Mouse (Mus musculus): Measurements from ENCODE around the gene Runx2. TPM values are rescaled to one million over a fixed set of nuclear protein-coding genes. Genes with fewer than 3 reads are reported as not detected.

The Runx2 gene
- polyA plus RNA-seq (2016; fragmentation: Nextera tagmentation; extraction: Ambion mirVana): 0.52 and 1.3 TPM in 2 replicates

- 27% methylated on average over 3 of the region's 3 CpGs for WGBS
- no peaks in the 10 kb centered on the region for H3K36me3 ChIP-seq
- H3K4me3 ChIP-seq: no peak within 1 kb of the TSS
- H3K27me3 ChIP-seq (replicated peaks): no peaks in the 10 kb centered on the region
- 0 out of 2 replicates have a peak within 1 kb of the TSS, but pooled peaks have one; percentile 1 for H3K4me2 ChIP-seq (replicated peaks)
- no peak for ATAC-seq (ENCODE audit: low FRiP score, low read depth)
- H3K9me3 ChIP-seq: no peaks in the 10 kb centered on the region
- H3K4me1 ChIP-seq: peaks cover 6% of the 10 kb centered on the region; the same call in 1 of the 2 replicates
- no peak within 1 kb of the TSS for H3K9ac ChIP-seq
- H3K27ac ChIP-seq: no peak within 1 kb of the TSS
Observed at GRCm38 (mm10) chr17:44814508-44815175, at the start of gene Runx2. Gene Runx2, minus strand, starts transcription at chr17:44814797.

DNA sequence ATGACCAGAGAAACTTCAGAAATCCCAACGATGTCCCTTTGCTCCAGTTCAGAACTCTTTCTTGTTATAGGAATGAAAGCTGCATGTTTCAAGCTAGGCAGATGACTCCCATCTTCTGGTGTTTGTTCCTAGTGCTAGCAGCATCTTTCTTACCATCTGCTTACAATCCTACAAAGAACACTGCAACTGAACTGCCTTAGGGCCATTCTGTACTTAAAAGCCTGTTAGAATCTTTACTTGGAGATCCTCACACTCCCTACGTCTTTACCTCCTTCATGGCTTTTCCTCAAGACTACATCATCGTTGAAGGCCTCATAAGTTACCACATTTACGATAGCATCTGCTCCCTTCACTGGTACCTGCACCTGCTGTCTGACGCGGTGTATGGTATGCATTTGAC is 48.6 kb upstream of the Runx2 start:
- WGBS: 93% methylated on average over 6 of the region's 6 CpGs
- Histone ChIP-seq H3K27me3 (replicated peaks) (no peaks in the 10 kb centered on the region), H3K4me1 (no peaks in the 10 kb centered on the region), H3K36me3 (no peaks in the 10 kb centered on the region), H3K27ac (no peak overlapping the region), H3K4me3 (no peak overlapping the region), H3K4me2 (replicated peaks) (no peak overlapping the region), H3K9ac (no peak overlapping the region), H3K9me3 (no peaks in the 10 kb centered on the region)
- ATAC-seq (ENCODE audit: low FRiP score, low read depth): no peak

GRCm38 (mm10) chr17:44842184-44842583 is 27.6 kb upstream of the Runx2 start:
- Histone ChIP-seq H3K36me3 (no peaks in the 10 kb centered on the region), H3K9ac (no peak overlapping the region), H3K4me3 (no peak overlapping the region), H3K9me3 (no peaks in the 10 kb centered on the region), H3K27me3 (replicated peaks) (no peaks in the 10 kb centered on the region), H3K4me1 (no peaks in the 10 kb centered on the region), H3K27ac (no peak overlapping the region), H3K4me2 (replicated peaks) (no peak overlapping the region)
- WGBS: 86% methylated on average over 4 of the region's 4 CpGs
- no peak for ATAC-seq (ENCODE audit: low FRiP score, low read depth)

DNA sequence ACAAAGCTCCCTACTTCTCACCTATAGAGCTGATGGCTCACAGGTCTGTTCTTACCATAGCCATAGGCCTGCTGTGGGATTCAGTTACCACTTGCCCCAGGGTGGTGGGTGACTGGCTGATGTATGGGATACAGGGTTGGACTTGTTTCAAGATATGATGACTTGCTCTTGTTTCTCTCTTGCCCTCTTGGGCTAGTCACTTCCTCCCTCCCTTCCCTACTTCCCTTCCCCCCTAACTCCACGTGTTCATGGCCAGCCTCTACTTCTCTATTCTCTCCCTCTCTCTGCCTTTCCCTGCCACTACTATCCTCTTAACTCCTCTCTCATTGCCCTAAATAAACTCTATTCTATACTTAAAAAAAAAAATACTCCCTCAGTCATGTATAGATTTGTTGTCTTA is 16.6 kb upstream of the Runx2 start:
- Histone ChIP-seq H3K36me3 (no peaks in the 10 kb centered on the region), H3K4me2 (replicated peaks) (no peak overlapping the region), H3K9me3 (no peaks in the 10 kb centered on the region), H3K27me3 (replicated peaks) (no peaks in the 10 kb centered on the region), H3K9ac (no peak overlapping the region), H3K27ac (no peak overlapping the region), H3K4me3 (no peak overlapping the region), H3K4me1 (no peaks in the 10 kb centered on the region)
- no peak for ATAC-seq (ENCODE audit: low FRiP score, low read depth)
- 100% methylated on average over 1 of the region's 1 CpGs for WGBS

DNA sequence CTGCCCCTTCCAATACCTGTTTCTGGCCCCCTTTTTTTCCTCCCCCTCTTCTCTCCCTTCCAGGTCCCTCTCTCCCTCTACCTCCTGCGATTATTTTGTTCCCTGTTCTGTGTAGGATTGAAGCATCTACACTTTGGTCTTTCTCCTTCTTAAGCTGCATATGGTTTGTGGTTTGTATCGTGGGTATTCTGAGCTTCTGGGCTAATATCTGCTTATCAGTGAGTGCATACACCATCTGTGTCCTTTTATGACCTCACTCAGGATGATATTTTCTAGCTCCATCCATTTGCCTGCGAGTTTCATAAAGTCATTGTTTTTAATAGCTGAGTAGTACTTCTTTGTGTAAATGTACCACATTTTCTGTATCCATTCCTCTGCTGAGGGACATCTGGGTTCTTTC is 15.0 kb upstream of the Runx2 start:
- Histone ChIP-seq H3K4me1 (no peaks in the 10 kb centered on the region), H3K9ac (no peak overlapping the region), H3K27me3 (replicated peaks) (no peaks in the 10 kb centered on the region), H3K4me3 (no peak overlapping the region), H3K9me3 (no peaks in the 10 kb centered on the region), H3K36me3 (no peaks in the 10 kb centered on the region), H3K27ac (no peak overlapping the region), H3K4me2 (replicated peaks) (no peak overlapping the region)
- WGBS: 93% methylated on average over 3 of the region's 3 CpGs
- ATAC-seq (ENCODE audit: low FRiP score, low read depth): no peak

GRCm38 (mm10) chr17:44827964-44828363 is 13.4 kb upstream of the Runx2 start:
- Histone ChIP-seq H3K4me2 (replicated peaks) (no peak overlapping the region), H3K9me3 (no peaks in the 10 kb centered on the region), H3K9ac (no peak overlapping the region), H3K4me1 (no peaks in the 10 kb centered on the region), H3K27me3 (replicated peaks) (no peaks in the 10 kb centered on the region), H3K4me3 (no peak overlapping the region), H3K36me3 (no peaks in the 10 kb centered on the region), H3K27ac (no peak overlapping the region)
- WGBS: 86% methylated on average over 4 of the region's 4 CpGs
- ATAC-seq (ENCODE audit: low FRiP score, low read depth): no peak

DNA sequence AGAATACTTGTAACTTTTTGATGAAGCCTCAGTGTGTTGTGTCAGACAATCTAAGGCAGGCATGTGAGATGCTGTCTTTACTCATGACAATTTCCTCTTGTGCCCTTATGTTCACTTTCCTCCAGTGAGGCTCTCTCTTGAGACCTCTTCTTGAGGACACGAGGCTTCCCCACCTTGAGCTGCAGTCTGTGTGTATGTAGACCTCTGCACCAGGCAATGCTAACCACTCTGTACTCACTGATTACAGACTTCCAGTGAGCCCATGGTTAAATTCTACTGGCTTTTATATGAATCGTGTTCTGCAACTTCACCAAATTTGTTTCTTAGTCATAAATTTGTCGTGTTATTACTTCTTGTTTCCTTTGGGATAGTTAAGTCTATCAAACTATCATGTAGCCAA is 12.5 kb upstream of the Runx2 start:
- no peak overlapping the region for H3K4me3 ChIP-seq
- H3K4me2 ChIP-seq (replicated peaks): no peak overlapping the region
- no peak overlapping the region for H3K9ac ChIP-seq
- no peak overlapping the region for H3K27ac ChIP-seq
- 88% methylated on average over 3 of the region's 3 CpGs for WGBS
- H3K27me3 ChIP-seq (replicated peaks): no peaks in the 10 kb centered on the region
- no peaks in the 10 kb centered on the region for H3K4me1 ChIP-seq
- H3K36me3 ChIP-seq: no peaks in the 10 kb centered on the region
- ATAC-seq (ENCODE audit: low FRiP score, low read depth): no peak
- no peaks in the 10 kb centered on the region for H3K9me3 ChIP-seq

- no peak overlapping the region for H3K4me3 ChIP-seq
- 90% methylated on average over 5 of the region's 5 CpGs for WGBS
- H3K9ac ChIP-seq: no peak overlapping the region
Observed at GRCm38 (mm10) chr17:44821940-44822339, 7.3 kb upstream of the Runx2 start.

DNA sequence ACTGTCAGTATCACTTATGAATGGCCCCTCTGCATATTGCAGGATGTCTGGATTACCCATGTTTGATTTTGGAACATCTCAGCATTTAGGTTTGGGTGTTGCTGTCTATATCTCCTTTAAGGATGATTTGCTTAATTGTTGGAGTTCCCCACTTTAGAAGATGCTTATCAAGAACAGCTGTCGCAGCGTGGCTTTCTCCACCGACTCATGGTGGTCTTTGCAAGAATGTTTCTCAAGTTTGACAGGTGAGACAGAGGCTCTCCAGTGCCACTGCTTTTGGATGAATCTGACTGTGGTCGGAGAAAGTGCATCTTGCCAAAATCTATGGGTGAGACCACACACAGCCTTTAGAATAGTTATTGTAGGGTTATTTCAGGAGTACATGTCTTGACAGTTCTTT is 5.2 kb upstream of the Runx2 start:
- Histone ChIP-seq H3K27ac (no peak overlapping the region), H3K9ac (no peak overlapping the region), H3K4me1 (peaks cover 4% of the 10 kb centered on the region; the same call in 1 of the 2 replicates), H3K9me3 (no peaks in the 10 kb centered on the region), H3K36me3 (no peaks in the 10 kb centered on the region), H3K4me2 (replicated peaks) (no peak overlapping the region), H3K27me3 (replicated peaks) (no peaks in the 10 kb centered on the region), H3K4me3 (no peak overlapping the region)
- no peak for ATAC-seq (ENCODE audit: low FRiP score, low read depth)
- WGBS: 77% methylated on average over 4 of the region's 4 CpGs

More at GRCm38 (mm10) chr17:44821940-44822339, 7.3 kb upstream of the Runx2 start:
- Histone ChIP-seq H3K27me3 (replicated peaks) (no peaks in the 10 kb centered on the region), H3K36me3 (no peaks in the 10 kb centered on the region), H3K4me2 (replicated peaks) (no peak overlapping the region), H3K9me3 (no peaks in the 10 kb centered on the region), H3K27ac (no peak overlapping the region), H3K4me1 (no peaks in the 10 kb centered on the region)
- ATAC-seq (ENCODE audit: low FRiP score, low read depth): no peak

GRCm38 (mm10) chr17:44818825-44819224 is 4.2 kb upstream of the Runx2 start:
- H3K4me3 ChIP-seq: no peak overlapping the region
- no peaks in the 10 kb centered on the region for H3K27me3 ChIP-seq (replicated peaks)
- WGBS: 80% methylated on average over 2 of the region's 2 CpGs
- H3K9me3 ChIP-seq: no peaks in the 10 kb centered on the region
- H3K4me1 ChIP-seq: peaks cover 6% of the 10 kb centered on the region; the same call in 1 of the 2 replicates
- ATAC-seq (ENCODE audit: low FRiP score, low read depth): no peak
- H3K36me3 ChIP-seq: no peaks in the 10 kb centered on the region
- no peak overlapping the region for H3K4me2 ChIP-seq (replicated peaks)
- H3K27ac ChIP-seq: no peak overlapping the region
- no peak overlapping the region for H3K9ac ChIP-seq

- ATAC-seq (ENCODE audit: low FRiP score, low read depth): no peak
- 80% methylated on average over 1 of the region's 1 CpGs for WGBS
- H3K27ac ChIP-seq: no peak overlapping the region
Observed at GRCm38 (mm10) chr17:44807031-44807430, 7.6 kb downstream of the Runx2 start.

DNA sequence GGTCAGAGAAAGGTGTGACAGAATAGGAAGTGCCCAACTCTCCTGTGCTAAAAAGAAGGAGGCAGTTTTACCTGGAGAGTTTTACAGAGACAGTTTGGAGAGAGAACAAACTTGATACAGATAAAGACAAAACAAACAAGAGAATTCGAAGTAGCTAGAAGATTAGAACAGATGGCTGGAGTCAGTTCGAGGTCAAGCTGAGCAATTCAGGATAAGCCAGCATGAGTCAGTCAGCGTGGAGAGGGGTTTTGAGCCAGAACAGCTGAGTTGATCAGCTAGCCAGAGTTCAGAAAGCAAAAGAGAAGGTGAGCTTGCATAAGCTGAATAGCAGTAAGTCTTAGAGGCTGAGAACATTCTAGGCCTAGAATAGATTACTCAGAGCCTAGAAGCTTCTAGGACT is 17.3 kb downstream of the Runx2 start:
- 78% methylated on average over 3 of the region's 3 CpGs for WGBS
- no peaks in the 10 kb centered on the region for H3K4me1 ChIP-seq
- no peak for ATAC-seq (ENCODE audit: low FRiP score, low read depth)

More at GRCm38 (mm10) chr17:44807031-44807430, 7.6 kb downstream of the Runx2 start:
- Histone ChIP-seq H3K4me3 (no peak overlapping the region), H3K9me3 (no peaks in the 10 kb centered on the region), H3K27me3 (replicated peaks) (no peaks in the 10 kb centered on the region), H3K4me1 (no peaks in the 10 kb centered on the region), H3K36me3 (no peaks in the 10 kb centered on the region), H3K4me2 (replicated peaks) (no peak overlapping the region), H3K9ac (no peak overlapping the region)

More for the DNA sequence above, 17.3 kb downstream of the Runx2 start:
- Histone ChIP-seq H3K27me3 (replicated peaks) (no peaks in the 10 kb centered on the region), H3K9me3 (no peaks in the 10 kb centered on the region), H3K27ac (no peak overlapping the region), H3K9ac (no peak overlapping the region), H3K4me3 (no peak overlapping the region), H3K36me3 (no peaks in the 10 kb centered on the region), H3K4me2 (replicated peaks) (no peak overlapping the region)
